Mouse (Mus musculus) liver, embryonic 16.5 days (tissue): ENCODE data around the gene Fbxl15. TPM values are rescaled to one million over a fixed set of nuclear protein-coding genes. Genes with fewer than 3 reads are reported as not detected.
A peak's percentile ranks its signal among the peaks of the same experiment; 100 is the strongest.

ENCODE experiments used
- ATAC-seq: fragments of 200-750 bp; cut with Nextera tagmentation; 2 replicates; pipeline ENCODE4 v1.8.0; 2017; ENCODE audit warnings: low read depth, mild to moderate bottlenecking, moderate number of reproducible peaks, moderate library complexity
- H3K27ac ChIP-seq: fragments of 300-500 bp; sonication (generic); 2 replicates; pipeline ENCODE4 v1.5.1; 2014; ENCODE audit warnings: mild to moderate bottlenecking, low read length
- H3K27me3 ChIP-seq: fragments of 300-500 bp; sonication (generic); 2 replicates; pipeline ENCODE4 v1.6.1; 2014; ENCODE audit warnings: low read depth, low read length, mixed read lengths; ENCODE audit not compliant: control insufficient read depth, insufficient read depth
- H3K36me3 ChIP-seq: fragments of 300-500 bp; sonication (generic); 2 replicates; pipeline ENCODE4 v1.6.1; 2014; ENCODE audit warnings: mild to moderate bottlenecking; ENCODE audit not compliant: control insufficient read depth, insufficient read depth
- H3K4me1 ChIP-seq: fragments of 300-500 bp; sonication (generic); 2 replicates; pipeline ENCODE4 v1.6.1; 2014; ENCODE audit warnings: low read depth, low read length, mixed read lengths; ENCODE audit not compliant: control insufficient read depth
- H3K4me2 ChIP-seq: fragments of 300-500 bp; sonication (generic); 2 replicates; pipeline ENCODE4 v1.6.1; 2014; ENCODE audit warnings: low read depth, low read length, mixed read lengths
- H3K4me3 ChIP-seq: fragments of 300-500 bp; sonication (generic); 2 replicates; pipeline ENCODE4 v1.5.1; 2014; ENCODE audit warnings: low read depth, mild to moderate bottlenecking, low read length
- H3K9ac ChIP-seq: fragments of 300-500 bp; sonication (generic); 2 replicates; pipeline ENCODE4 v1.6.1; 2014; ENCODE audit warnings: low read depth, low read length
- H3K9me3 ChIP-seq: fragments of 300-500 bp; sonication (generic); replicated peaks from 2 replicates; pipeline ENCODE4 v1.6.1; 2016; ENCODE audit warnings: low read length; ENCODE audit not compliant: control insufficient read depth
- WGBS: fragments of 180-500 bp; shearing (Covaris S2); extraction: QIAGEN DNeasy Blood & Tissue Kit; methylation state at CpG from one replicate; pipeline ENCODE4 v1.1.7; 2014; ENCODE audit not compliant: insufficient replicate concordance; 5-methylcytosine and 5-hydroxymethylcytosine counted together
- polyA plus RNA-seq: library from polyadenylated mRNA; unstranded; fragments of >200 nt; fragmentation: Nextera tagmentation; extraction: Ambion mirVana; gene quantifications from 2 replicates; pipeline ENCODE4 v1.2.1, GENCODE M21; 2015

The Fbxl15 gene
- polyA plus RNA-seq, 1 experiment from 2014 or later = 11.1 TPM

GRCm38 (mm10) chr19:46332721-46333339 lies 4.8 kb downstream of the Fbxl15 start:
- H3K4me3 ChIP-seq = no peak overlapping the region
- no peak overlapping the region for H3K4me2 ChIP-seq
- H3K36me3 ChIP-seq = 0 out of 2 replicates have a peak, but pooled peaks cover 3% of the 10 kb centered on the region
- WGBS = 67% methylated on average over 7 of the region's 7 CpGs
- H3K27me3 ChIP-seq = no peaks in the 10 kb centered on the region
- H3K4me1 ChIP-seq = peaks cover 27% of the 10 kb centered on the region
- H3K27ac ChIP-seq = no peak overlapping the region
- ATAC-seq = no peak
- H3K9me3 ChIP-seq = no peaks in the 10 kb centered on the region
- no peak overlapping the region for H3K9ac ChIP-seq

DNA sequence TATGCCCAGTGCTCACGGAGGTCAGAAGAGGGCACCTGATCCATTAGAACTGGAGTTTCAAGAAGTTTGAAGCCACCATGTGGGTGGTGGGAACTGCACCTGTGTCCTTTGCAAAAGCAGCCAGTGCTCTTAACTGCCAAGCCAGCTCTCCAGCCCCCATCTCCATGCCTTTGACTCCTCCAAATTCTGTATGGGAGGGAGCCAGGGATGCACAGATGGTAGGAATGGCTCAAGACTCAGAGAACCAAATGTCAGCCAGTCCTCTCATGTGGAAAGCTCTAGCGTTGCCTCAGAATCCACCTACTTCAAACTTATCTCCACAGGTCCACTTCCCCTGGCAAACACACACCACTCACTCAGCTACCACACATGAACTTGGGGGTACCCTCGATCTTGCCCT lies 5.9 kb downstream of the Fbxl15 start:
- Histone ChIP-seq H3K27me3 (no peaks in the 10 kb centered on the region), H3K27ac (no peak overlapping the region), H3K4me2 (no peak overlapping the region), H3K9me3 (no peaks in the 10 kb centered on the region), H3K4me1 (peaks cover 30% of the 10 kb centered on the region), H3K4me3 (no peak overlapping the region), H3K9ac (no peak overlapping the region), H3K36me3 (0 out of 2 replicates have a peak, but pooled peaks cover 3% of the 10 kb centered on the region)
- WGBS = 73% methylated on average over 3 of the region's 3 CpGs
- no peak for ATAC-seq

DNA sequence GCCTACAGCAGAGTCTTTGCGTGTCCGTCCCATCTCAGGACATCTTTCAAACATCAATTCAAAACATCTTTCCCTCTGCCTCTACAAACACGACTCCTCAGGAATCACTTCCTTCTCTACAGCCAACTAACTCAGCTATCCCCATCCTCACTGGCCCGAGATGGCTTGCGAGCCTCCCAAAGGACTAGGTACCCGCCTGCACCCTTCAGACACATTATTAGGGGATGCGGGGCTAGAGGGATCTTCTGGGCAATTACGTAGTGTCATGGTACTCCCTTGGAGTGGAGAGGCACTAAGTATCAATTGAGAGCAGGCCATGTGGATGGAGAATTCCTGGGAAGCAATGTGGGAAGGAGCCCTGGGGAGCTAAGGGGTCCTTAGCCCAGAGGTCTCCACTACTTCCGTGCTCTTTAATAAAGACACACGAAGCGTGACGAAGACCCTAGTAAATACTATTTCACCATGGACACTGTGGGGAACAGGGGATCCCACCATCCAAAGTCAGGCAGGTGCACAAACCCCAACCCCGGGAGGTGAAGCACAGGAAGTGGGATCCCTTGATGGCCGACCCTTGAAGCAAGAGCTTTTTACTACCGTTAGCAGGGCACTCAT lies 9.8 kb downstream of the Fbxl15 start:
- peak overlapping the region; percentile 80 for H3K4me3 ChIP-seq
- peak overlapping the region; percentile 79 for H3K9ac ChIP-seq
- H3K4me2 ChIP-seq = peak overlapping the region; percentile 88
- H3K4me1 ChIP-seq = peaks cover 33% of the 10 kb centered on the region
- no peaks in the 10 kb centered on the region for H3K9me3 ChIP-seq
- no peak for ATAC-seq
- H3K27ac ChIP-seq = peak overlapping the region; percentile 75; the same call in 1 of the 2 replicates
- whole genome bisulfite sequencing = 34% methylated on average over 15 of the region's 15 CpGs
- H3K27me3 ChIP-seq = no peaks in the 10 kb centered on the region
- no peaks in the 10 kb centered on the region for H3K36me3 ChIP-seq

- Histone ChIP-seq H3K4me2 (peak within 1 kb of the TSS; percentile 88), H3K9me3 (no peaks in the 10 kb centered on the region), H3K9ac (peak within 1 kb of the TSS; percentile 79), H3K27ac (peak within 1 kb of the TSS; percentile 85), H3K36me3 (no peaks in the 10 kb centered on the region), H3K4me3 (peak within 1 kb of the TSS; percentile 80), H3K27me3 (no peaks in the 10 kb centered on the region), H3K4me1 (peaks cover 33% of the 10 kb centered on the region)
- WGBS = under 1% methylated on average over 31 of the region's 31 CpGs
- peak; percentile 87 for ATAC-seq
Observed at GRCm38 (mm10) chr19:46338331-46338936, 10.4 kb downstream of the Fbxl15 start, which contains the start of gene Cuedc2. Cuedc2 (minus strand) TSS chr19:46338702.

- Histone ChIP-seq H3K27me3 (no peaks in the 10 kb centered on the region), H3K36me3 (no peaks in the 10 kb centered on the region), H3K27ac (peak overlapping the region; percentile 85), H3K9ac (peak overlapping the region; percentile 46), H3K4me2 (peak overlapping the region; percentile 88), H3K4me3 (peak overlapping the region; percentile 80), H3K4me1 (peaks cover 37% of the 10 kb centered on the region), H3K9me3 (no peaks in the 10 kb centered on the region)
- 15% methylated on average over 6 of the region's 6 CpGs for WGBS
- peak; percentile 4; the same call in 1 of the 2 replicates for ATAC-seq
Observed at GRCm38 (mm10) chr19:46338942-46339286, 10.9 kb downstream of the Fbxl15 start.

GRCm38 (mm10) chr19:46339287-46339971 lies 11.4 kb downstream of the Fbxl15 start:
- Histone ChIP-seq H3K27ac (peak overlapping the region; percentile 85), H3K4me1 (peaks cover 38% of the 10 kb centered on the region), H3K36me3 (no peaks in the 10 kb centered on the region), H3K4me3 (peak overlapping the region; percentile 80), H3K4me2 (peak overlapping the region; percentile 88), H3K9me3 (no peaks in the 10 kb centered on the region), H3K27me3 (no peaks in the 10 kb centered on the region), H3K9ac (no peak overlapping the region; the same call in none of the 2 replicates)
- 42% methylated on average over 7 of the region's 7 CpGs for WGBS
- ATAC-seq = peak; percentile 35

- ATAC-seq = no peak
- peaks cover 28% of the 10 kb centered on the region for H3K4me1 ChIP-seq
- 33% methylated on average over 7 of the region's 7 CpGs for WGBS
Observed at GRCm38 (mm10) chr19:46344710-46345419, 16.9 kb downstream of the Fbxl15 start.

GRCm38 (mm10) chr19:46347146-46347545 lies 19.2 kb downstream of the Fbxl15 start:
- Histone ChIP-seq H3K4me1 (peaks cover 21% of the 10 kb centered on the region), H3K4me2 (no peak overlapping the region), H3K27ac (no peak overlapping the region), H3K9me3 (no peaks in the 10 kb centered on the region), H3K36me3 (no peaks in the 10 kb centered on the region), H3K27me3 (peaks cover 8% of the 10 kb centered on the region), H3K4me3 (no peak overlapping the region), H3K9ac (no peak overlapping the region)
- 85% methylated on average over 1 of the region's 1 CpGs for WGBS
- no peak for ATAC-seq

More at GRCm38 (mm10) chr19:46344710-46345419, 16.9 kb downstream of the Fbxl15 start:
- no peak overlapping the region for H3K27ac ChIP-seq
- no peak overlapping the region for H3K4me3 ChIP-seq
- no peak overlapping the region for H3K4me2 ChIP-seq
- H3K36me3 ChIP-seq = no peaks in the 10 kb centered on the region
- no peaks in the 10 kb centered on the region for H3K9me3 ChIP-seq
- H3K27me3 ChIP-seq = peaks cover 8% of the 10 kb centered on the region
- no peak overlapping the region for H3K9ac ChIP-seq
